Mouse (Mus musculus): ENCODE results near the gene Tenm3. TPM values are rescaled to one million over a fixed set of nuclear protein-coding genes. Genes with fewer than 3 reads are reported as not detected.

Gene Tenm3
- total and polyA plus RNA-seq, 2 experiments from 2014 or later = 25.0 to 160 TPM

DNA sequence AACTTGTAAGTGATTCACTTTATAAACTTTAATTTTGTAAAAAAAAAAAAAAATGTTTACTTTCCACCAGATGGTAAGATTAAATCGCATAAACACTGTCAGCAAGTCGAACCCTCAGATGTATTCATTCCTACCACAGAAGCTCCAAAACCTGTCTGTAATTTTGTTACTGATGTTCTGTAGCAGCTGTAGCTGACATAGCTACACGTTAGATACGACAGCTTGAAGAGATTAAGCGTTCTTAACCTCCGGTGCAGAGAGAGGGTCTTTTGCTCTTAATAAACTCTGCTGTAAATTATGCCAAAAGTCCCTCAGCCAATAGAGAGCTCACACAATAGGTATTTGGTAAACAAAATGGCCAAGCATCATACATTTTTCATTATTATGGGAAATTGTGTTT, 23.8 kb downstream of the Tenm3 start:
- no peak for TF ChIP-seq CTCF (IDR thresholded peaks at IDR 0.05)
- H3K27ac ChIP-seq (ENCODE audit: low read depth, low read length) = no peak overlapping the region
- no peaks in the 10 kb centered on the region for H3K9me3 ChIP-seq (ENCODE audit: low read length)
- no peak overlapping the region for H3K9ac ChIP-seq (replicated peaks; ENCODE audit: low read length, poor library complexity, severe bottlenecking)
- H3K4me2 ChIP-seq (ENCODE audit: low read depth, low read length, poor library complexity, severe bottlenecking) = no peak overlapping the region
- no peaks in the 10 kb centered on the region for H3K36me3 ChIP-seq (ENCODE audit: insufficient read depth, low read length)
- no peaks in the 10 kb centered on the region for H3K27me3 ChIP-seq (ENCODE audit: insufficient read depth, low read length)
- H3K4me3 ChIP-seq (ENCODE audit: low read depth, low read length) = no peak overlapping the region
- H3K4me1 ChIP-seq (ENCODE audit: insufficient read depth, low read length) = no peaks in the 10 kb centered on the region
- 27% methylated on average over 6 of the region's 6 CpGs for WGBS
- DNase-seq (ENCODE audit: low spot score) (no peak), ATAC-seq (ENCODE audit: low FRiP score) (no peak)

DNA sequence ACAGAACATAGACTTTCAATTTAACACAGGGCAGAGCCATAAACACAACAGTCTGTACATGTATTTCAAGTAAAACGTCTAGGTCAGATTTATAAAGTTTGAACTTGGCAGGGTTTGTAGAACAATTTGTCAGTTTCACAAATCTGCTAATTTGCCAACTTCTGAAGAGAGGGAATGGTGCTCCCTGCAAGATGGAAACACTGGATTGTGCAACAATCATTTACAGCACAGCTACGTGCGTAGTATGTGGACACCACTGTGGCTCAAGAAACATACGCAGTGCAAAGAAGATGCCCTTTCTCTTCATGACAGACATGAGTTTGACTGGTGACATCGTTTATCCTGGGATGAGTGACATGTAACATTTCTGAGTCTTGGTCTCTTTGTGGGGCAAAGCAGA, 24.4 kb downstream of the Tenm3 start:
- DNase-seq (ENCODE audit: low spot score) (no peak), ATAC-seq (ENCODE audit: low FRiP score) (no peak)
- WGBS = 67% methylated on average over 5 of the region's 5 CpGs
- Histone ChIP-seq H3K36me3 (ENCODE audit: insufficient read depth, low read length) (no peaks in the 10 kb centered on the region), H3K9ac (replicated peaks; ENCODE audit: low read length, poor library complexity, severe bottlenecking) (no peak overlapping the region), H3K27me3 (ENCODE audit: insufficient read depth, low read length) (no peaks in the 10 kb centered on the region), H3K9me3 (ENCODE audit: low read length) (no peaks in the 10 kb centered on the region), H3K4me1 (ENCODE audit: insufficient read depth, low read length) (no peaks in the 10 kb centered on the region), H3K4me2 (ENCODE audit: low read depth, low read length, poor library complexity, severe bottlenecking) (no peak overlapping the region), H3K27ac (ENCODE audit: low read depth, low read length) (no peak overlapping the region), H3K4me3 (ENCODE audit: low read depth, low read length) (no peak overlapping the region)
- TF ChIP-seq CTCF (IDR thresholded peaks at IDR 0.05) = no peak

DNA sequence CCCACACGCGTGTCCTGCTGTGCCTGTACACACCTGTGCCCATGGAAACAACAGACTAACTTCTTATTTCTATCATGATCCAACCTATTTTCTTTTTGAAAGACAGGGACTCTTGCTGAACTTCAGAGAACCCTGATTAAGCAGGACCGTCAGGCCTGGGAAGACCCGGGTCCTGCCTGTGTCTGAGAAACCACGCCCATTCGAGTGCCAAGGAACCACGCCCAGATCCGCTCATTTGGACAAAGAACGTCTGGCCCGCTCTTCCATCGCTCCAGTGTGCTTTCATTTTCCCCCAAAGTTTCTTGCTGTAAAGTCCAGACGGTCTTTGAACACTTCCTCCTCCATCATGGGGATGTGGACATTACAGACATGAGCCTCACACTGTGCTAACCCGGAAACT, 26.8 kb downstream of the Tenm3 start:
- WGBS = 66% methylated on average over 13 of the region's 13 CpGs
- Histone ChIP-seq H3K4me2 (ENCODE audit: low read depth, low read length, poor library complexity, severe bottlenecking) (no peak overlapping the region), H3K4me1 (ENCODE audit: insufficient read depth, low read length) (no peaks in the 10 kb centered on the region), H3K27ac (ENCODE audit: low read depth, low read length) (no peak overlapping the region), H3K36me3 (ENCODE audit: insufficient read depth, low read length) (no peaks in the 10 kb centered on the region), H3K9ac (replicated peaks; ENCODE audit: low read length, poor library complexity, severe bottlenecking) (no peak overlapping the region), H3K4me3 (ENCODE audit: low read depth, low read length) (no peak overlapping the region), H3K9me3 (ENCODE audit: low read length) (no peaks in the 10 kb centered on the region), H3K27me3 (ENCODE audit: insufficient read depth, low read length) (no peaks in the 10 kb centered on the region)
- no peak for DNase-seq (ENCODE audit: low spot score)
- ATAC-seq (ENCODE audit: low FRiP score) = no peak
- TF ChIP-seq CTCF (IDR thresholded peaks at IDR 0.05) = no peak

DNA sequence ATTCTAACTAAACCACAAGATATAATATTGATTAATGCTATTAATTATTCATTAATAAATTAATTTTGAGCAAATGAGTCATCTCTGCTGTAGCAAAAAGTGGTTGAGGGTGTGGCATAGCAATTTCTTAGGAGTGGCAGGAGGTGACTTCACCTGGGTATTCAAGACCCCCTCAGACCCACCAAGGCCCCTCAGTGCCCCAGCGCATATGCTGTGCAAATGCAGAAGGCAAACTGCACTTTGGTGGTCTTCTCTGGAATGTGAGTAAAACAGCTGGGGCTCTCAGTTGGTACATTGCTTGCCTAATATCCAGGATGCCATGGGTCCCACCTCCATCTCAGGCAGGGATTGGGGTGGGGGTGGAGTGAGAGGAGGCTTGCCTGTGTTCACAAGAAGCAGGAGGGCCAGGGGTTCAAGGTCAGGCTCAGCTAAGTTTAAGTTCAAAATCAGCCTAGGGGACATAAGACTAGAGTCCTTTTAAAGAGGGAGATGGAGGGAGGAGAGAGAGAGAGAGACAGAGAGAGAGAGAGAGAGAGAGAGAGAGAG, 31.5 kb downstream of the Tenm3 start:
- no peaks in the 10 kb centered on the region for H3K36me3 ChIP-seq (ENCODE audit: insufficient read depth, low read length)
- no peak for TF ChIP-seq CTCF (IDR thresholded peaks at IDR 0.05)
- no peak overlapping the region for H3K4me2 ChIP-seq (ENCODE audit: low read depth, low read length, poor library complexity, severe bottlenecking)
- ATAC-seq (ENCODE audit: low FRiP score) (no peak), DNase-seq (ENCODE audit: low spot score) (no peak)
- no peaks in the 10 kb centered on the region for H3K9me3 ChIP-seq (ENCODE audit: low read length)
- H3K4me3 ChIP-seq (ENCODE audit: low read depth, low read length) = no peak overlapping the region
- H3K27ac ChIP-seq (ENCODE audit: low read depth, low read length) = no peak overlapping the region
- H3K4me1 ChIP-seq (ENCODE audit: insufficient read depth, low read length) = no peaks in the 10 kb centered on the region
- no peak overlapping the region for H3K9ac ChIP-seq (replicated peaks; ENCODE audit: low read length, poor library complexity, severe bottlenecking)
- no peaks in the 10 kb centered on the region for H3K27me3 ChIP-seq (ENCODE audit: insufficient read depth, low read length)
- WGBS = 100% methylated on average over 1 of the region's 1 CpGs

DNA sequence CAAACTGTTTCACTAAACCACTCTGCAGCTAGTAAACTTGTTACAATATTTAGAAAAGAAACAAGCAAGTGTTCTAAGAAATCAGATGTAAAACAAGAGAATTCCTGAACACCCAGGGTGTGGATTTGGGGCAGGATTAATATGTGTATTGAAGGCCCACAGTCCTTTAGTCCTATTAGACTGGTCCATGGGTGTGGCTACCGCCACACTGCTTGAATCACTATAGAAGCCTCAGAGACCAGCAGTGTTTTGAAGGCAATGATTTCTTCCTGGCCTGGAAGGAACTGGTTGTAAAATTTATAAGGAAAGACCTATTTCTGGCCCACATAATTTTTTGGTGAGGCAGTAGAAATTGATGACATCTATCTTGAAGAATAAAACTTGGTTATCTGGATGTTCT, 33.1 kb downstream of the Tenm3 start:
- TF ChIP-seq CTCF (IDR thresholded peaks at IDR 0.05) = no peak
- Histone ChIP-seq H3K4me2 (ENCODE audit: low read depth, low read length, poor library complexity, severe bottlenecking) (no peak overlapping the region), H3K4me1 (ENCODE audit: insufficient read depth, low read length) (no peaks in the 10 kb centered on the region), H3K9ac (replicated peaks; ENCODE audit: low read length, poor library complexity, severe bottlenecking) (no peak overlapping the region), H3K36me3 (ENCODE audit: insufficient read depth, low read length) (no peaks in the 10 kb centered on the region), H3K9me3 (ENCODE audit: low read length) (no peaks in the 10 kb centered on the region), H3K4me3 (ENCODE audit: low read depth, low read length) (no peak overlapping the region), H3K27me3 (ENCODE audit: insufficient read depth, low read length) (no peaks in the 10 kb centered on the region), H3K27ac (ENCODE audit: low read depth, low read length) (no peak overlapping the region)
- 70% methylated on average over 1 of the region's 1 CpGs for WGBS
- no peak for ATAC-seq (ENCODE audit: low FRiP score)
- no peak for DNase-seq (ENCODE audit: low spot score)

DNA sequence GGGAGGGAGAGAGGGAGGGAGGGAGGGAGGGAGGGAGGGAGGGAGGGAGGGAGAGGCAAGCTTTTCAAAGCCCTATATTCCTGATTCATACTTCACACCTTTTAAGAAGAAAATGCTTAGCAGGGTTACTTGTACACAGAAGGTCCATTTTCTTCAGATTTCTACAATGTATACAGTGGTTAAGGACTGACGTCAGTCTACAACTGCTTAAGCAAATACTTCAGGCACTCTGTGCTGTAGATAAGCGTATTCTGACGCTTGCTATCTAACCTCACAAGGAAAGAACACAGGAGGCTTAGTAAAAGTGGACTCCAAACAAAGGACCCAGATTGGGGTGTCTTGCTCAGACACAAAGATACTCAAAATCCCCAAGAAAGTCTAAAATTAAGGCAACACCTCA, 34.6 kb downstream of the Tenm3 start:
- WGBS = 38% methylated on average over 3 of the region's 3 CpGs
- DNase-seq (ENCODE audit: low spot score) (no peak), ATAC-seq (ENCODE audit: low FRiP score) (no peak)
- Histone ChIP-seq H3K4me3 (ENCODE audit: low read depth, low read length) (no peak overlapping the region), H3K9me3 (ENCODE audit: low read length) (no peaks in the 10 kb centered on the region), H3K27ac (ENCODE audit: low read depth, low read length) (no peak overlapping the region), H3K27me3 (ENCODE audit: insufficient read depth, low read length) (no peaks in the 10 kb centered on the region), H3K36me3 (ENCODE audit: insufficient read depth, low read length) (no peaks in the 10 kb centered on the region), H3K4me1 (ENCODE audit: insufficient read depth, low read length) (no peaks in the 10 kb centered on the region), H3K9ac (replicated peaks; ENCODE audit: low read length, poor library complexity, severe bottlenecking) (no peak overlapping the region), H3K4me2 (ENCODE audit: low read depth, low read length, poor library complexity, severe bottlenecking) (no peak overlapping the region)
- TF ChIP-seq CTCF (IDR thresholded peaks at IDR 0.05) = no peak
